Mouse (Mus musculus): ENCODE results near the gene Gm38392. TPM values are rescaled to one million over a fixed set of nuclear protein-coding genes. Genes with fewer than 3 reads are reported as not detected.
"Not testable (repeated sequence)": the region's sequence is repeated elsewhere in the genome, so short reads cannot be mapped to it uniquely, and the experiment has no call there.

Gene Gm38392
- polyA plus RNA-seq, 1 experiment from 2014 or later, result not detected

GRCm38 (mm10) chr3:88296561-88297318 is 9.7 kb upstream of the Gm38392 start, which contains the start of the genes Tsacc and Cct3:
Gene Tsacc, minus strand, starts transcription at chr3:88296999.
Gene Cct3, plus strand, starts transcription at chr3:88297116.
- Histone ChIP-seq H3K27ac (peak within 1 kb of the TSS; percentile 91), H3K4me3 (peak within 1 kb of the TSS; percentile 76), H3K9me3 (replicated peaks) (no peaks in the 10 kb centered on the region), H3K36me3 (ENCODE audit: poor library complexity, severe bottlenecking) (peaks cover 29% of the 10 kb centered on the region), H3K9ac (peak within 1 kb of the TSS; percentile 83), H3K4me1 (peaks cover 26% of the 10 kb centered on the region), H3K27me3 (no peaks in the 10 kb centered on the region), H3K4me2 (peak within 1 kb of the TSS; percentile 89)
- peak; percentile 99 for ATAC-seq
- under 1% methylated on average over 43 of the region's 44 CpGs for WGBS

DNA sequence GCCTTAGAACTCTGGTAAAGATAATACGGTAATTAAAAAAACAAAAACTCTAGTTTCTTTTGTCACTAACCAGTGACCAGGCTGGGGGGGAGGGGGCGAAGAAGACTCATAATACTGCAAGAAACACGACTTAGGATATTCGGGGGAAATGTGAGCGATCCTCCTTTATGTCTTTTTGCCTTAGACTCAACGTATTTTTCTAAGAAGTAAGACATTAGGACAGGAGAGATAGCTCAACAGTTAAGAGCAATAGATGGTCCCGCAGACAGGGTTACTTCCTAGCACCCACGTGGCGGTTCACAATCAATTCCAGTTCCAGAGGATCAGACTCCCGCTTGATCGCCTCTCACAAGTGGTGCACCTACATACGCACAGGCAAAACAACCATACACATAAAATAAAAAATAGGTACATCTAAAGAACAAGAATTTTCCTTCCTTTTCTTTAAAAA is 9.1 kb upstream of the Gm38392 start:
- WGBS, result under 1% methylated on average over 12 of the region's 12 CpGs
- peak; percentile 32 for ATAC-seq
- peak overlapping the region; percentile 90 for H3K27ac ChIP-seq

GRCm38 (mm10) chr3:88295272-88295671 is 8.3 kb upstream of the Gm38392 start:
- WGBS, result 85% methylated on average over 1 of the region's 1 CpGs
- not testable (repeated sequence) for H3K27me3 ChIP-seq; H3K27ac ChIP-seq; H3K9me3 ChIP-seq (replicated peaks); ATAC-seq
- Histone ChIP-seq H3K4me2 (peak overlapping the region; percentile 89), H3K36me3 (ENCODE audit: poor library complexity, severe bottlenecking) (peaks cover 15% of the 10 kb centered on the region), H3K4me1 (peaks cover 26% of the 10 kb centered on the region), H3K9ac (peak overlapping the region; percentile 38; the same call in 1 of the 2 replicates), H3K4me3 (peak overlapping the region; percentile 76; the same call in 1 of the 2 replicates)

More for the DNA sequence above, 9.1 kb upstream of the Gm38392 start:
- peak overlapping the region; percentile 89 for H3K4me2 ChIP-seq
- peak overlapping the region; percentile 76 for H3K4me3 ChIP-seq
- H3K36me3 ChIP-seq (ENCODE audit: poor library complexity, severe bottlenecking), result peaks cover 23% of the 10 kb centered on the region
- H3K9me3 ChIP-seq (replicated peaks), result no peaks in the 10 kb centered on the region
- peak overlapping the region; percentile 72 for H3K9ac ChIP-seq
- H3K4me1 ChIP-seq, result peaks cover 26% of the 10 kb centered on the region
- no peaks in the 10 kb centered on the region for H3K27me3 ChIP-seq

DNA sequence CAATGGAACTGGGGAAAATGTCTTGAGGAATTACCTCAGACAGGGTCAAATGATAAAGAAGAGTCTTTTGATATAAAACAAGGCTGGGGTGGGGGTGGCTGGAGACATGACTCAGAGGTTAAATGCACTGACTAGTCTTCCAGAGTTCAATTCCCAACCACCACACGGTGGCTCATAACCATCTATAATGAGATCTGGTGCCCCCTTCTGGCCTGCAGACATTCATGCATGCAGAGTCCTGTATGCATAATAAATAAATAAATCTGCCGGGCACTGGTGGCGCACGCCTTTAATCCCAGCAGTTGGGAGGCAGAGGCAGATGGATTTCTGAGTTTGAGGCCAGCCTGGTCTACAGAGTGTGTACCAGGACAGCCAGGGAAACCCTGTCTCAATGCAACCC is 5.0 kb upstream of the Gm38392 start:
- no peak overlapping the region for H3K4me2 ChIP-seq
- 37% methylated on average over 4 of the region's 4 CpGs for WGBS
- H3K9ac ChIP-seq, result no peak overlapping the region
- H3K4me3 ChIP-seq, result no peak overlapping the region
- no peaks in the 10 kb centered on the region for H3K9me3 ChIP-seq (replicated peaks)
- peaks cover 8% of the 10 kb centered on the region for H3K4me1 ChIP-seq
- H3K27ac ChIP-seq, result no peak overlapping the region
- ATAC-seq, result no peak
- H3K27me3 ChIP-seq, result no peaks in the 10 kb centered on the region
- H3K36me3 ChIP-seq (ENCODE audit: poor library complexity, severe bottlenecking), result no peaks in the 10 kb centered on the region

DNA sequence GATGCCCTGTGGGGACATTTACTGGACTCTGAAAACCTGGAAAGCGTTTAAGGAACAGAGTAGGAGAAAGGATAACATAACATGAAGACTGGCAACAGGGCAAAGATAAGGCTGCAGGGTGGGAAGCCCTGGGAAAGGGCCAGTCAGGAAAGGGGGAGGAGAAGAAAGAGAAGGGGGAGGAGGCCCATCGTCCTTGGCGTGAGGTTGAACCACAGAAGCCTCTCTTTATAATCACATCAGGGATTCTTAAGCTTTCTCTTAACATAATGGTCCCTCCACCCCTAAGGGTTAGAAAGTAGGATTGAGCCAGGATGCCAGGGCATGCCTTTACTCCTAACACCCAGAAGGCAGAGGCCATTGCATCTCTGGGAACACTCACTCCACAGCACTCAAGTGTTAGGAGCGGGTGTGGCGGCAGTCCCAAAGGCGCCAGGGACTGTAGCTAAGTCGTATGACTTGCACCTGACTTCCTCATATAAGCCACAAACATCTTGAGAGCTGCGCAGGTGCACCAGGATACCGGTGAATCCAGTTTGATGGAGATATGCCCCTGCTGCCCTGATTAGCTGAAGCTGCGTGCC is 1.2 kb upstream of the Gm38392 start:
- not testable (repeated sequence) for H3K36me3 ChIP-seq (ENCODE audit: poor library complexity, severe bottlenecking); H3K4me1 ChIP-seq; H3K27me3 ChIP-seq; H3K9ac ChIP-seq; H3K4me3 ChIP-seq; H3K4me2 ChIP-seq; H3K9me3 ChIP-seq (replicated peaks); ATAC-seq; H3K27ac ChIP-seq
- WGBS, result 70% methylated on average over 9 of the region's 10 CpGs

- H3K27ac ChIP-seq; H3K27me3 ChIP-seq; H3K4me1 ChIP-seq; H3K9me3 ChIP-seq (replicated peaks); H3K4me2 ChIP-seq; H3K9ac ChIP-seq; ATAC-seq; H3K36me3 ChIP-seq (ENCODE audit: poor library complexity, severe bottlenecking); H3K4me3 ChIP-seq: not testable (repeated sequence)
- WGBS, result no CpG with 5 or more reads among the region's 2 CpGs
Observed at GRCm38 (mm10) chr3:88285565-88285895, 1.5 kb downstream of the Gm38392 start.

- not testable (repeated sequence) for H3K27me3 ChIP-seq; H3K4me1 ChIP-seq; H3K4me2 ChIP-seq; H3K4me3 ChIP-seq; ATAC-seq; H3K27ac ChIP-seq; H3K9ac ChIP-seq; H3K36me3 ChIP-seq (ENCODE audit: poor library complexity, severe bottlenecking); H3K9me3 ChIP-seq (replicated peaks)
- 97% methylated on average over 14 of the region's 14 CpGs for WGBS
Observed at GRCm38 (mm10) chr3:88284815-88285564, 2.0 kb downstream of the Gm38392 start.

DNA sequence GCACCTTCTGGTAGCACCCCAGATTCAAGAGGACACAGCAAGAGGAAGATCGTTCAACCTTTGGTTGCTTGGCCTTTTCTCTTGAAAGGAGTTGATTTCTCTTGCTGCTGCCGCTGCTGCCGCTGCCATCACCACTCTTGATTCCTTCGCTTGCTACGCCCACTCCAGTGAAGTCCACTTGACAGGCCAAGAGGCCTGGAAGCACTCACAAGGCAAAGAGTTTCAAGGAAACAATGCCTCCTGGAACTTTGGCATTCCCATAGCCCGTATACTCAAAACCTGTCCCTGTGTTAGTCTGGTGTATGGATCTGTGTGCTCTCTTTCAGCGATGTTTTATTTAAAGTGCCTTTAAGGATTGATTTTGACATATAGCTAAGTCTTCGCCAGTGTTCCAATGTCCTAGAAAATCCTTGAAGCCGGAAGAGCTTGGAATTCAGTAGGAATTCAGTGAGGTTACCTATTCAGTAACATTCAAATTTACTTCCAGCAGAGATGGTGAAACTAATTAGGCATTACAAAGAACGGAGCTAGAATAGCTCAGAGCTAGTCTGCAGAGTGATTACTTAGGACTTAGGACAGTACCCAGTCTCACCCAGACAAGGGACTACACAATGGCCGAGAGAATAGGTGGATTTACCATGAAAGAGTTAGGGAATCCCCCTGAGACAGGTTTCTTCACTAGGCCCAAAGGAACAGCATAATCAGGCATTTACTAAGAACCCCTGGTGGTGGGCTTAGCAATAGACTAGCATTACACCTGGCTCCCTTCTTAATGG is 5.7 kb downstream of the Gm38392 start:
- not testable (repeated sequence) for H3K4me2 ChIP-seq; ATAC-seq; H3K4me3 ChIP-seq; H3K36me3 ChIP-seq (ENCODE audit: poor library complexity, severe bottlenecking); H3K9me3 ChIP-seq (replicated peaks); H3K27me3 ChIP-seq; H3K4me1 ChIP-seq; H3K9ac ChIP-seq; H3K27ac ChIP-seq
- WGBS, result 48% methylated on average over 11 of the region's 11 CpGs

DNA sequence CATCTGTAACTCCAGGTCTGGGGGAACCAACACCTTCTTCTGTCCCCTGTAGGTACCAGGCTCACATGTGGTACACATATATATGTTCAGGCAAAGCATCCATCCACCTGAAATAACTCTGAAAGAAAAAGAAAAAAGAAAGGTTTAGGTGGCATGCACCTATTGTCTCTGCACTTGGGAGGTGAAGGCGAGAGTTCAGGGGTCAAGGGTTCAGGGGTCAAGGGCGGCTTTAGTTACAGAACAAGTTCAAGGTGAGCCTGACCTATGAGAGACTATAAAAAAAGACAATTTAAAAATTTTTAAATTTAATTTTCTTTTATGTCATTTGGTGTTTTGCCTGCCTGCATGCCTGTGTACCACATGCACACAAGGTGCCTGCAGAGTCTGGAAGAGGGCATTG is 7.0 kb downstream of the Gm38392 start:
- Histone ChIP-seq H3K36me3 (ENCODE audit: poor library complexity, severe bottlenecking) (no peaks in the 10 kb centered on the region), H3K9me3 (replicated peaks) (no peaks in the 10 kb centered on the region), H3K4me1 (no peaks in the 10 kb centered on the region), H3K4me3 (no peak overlapping the region), H3K9ac (no peak overlapping the region), H3K4me2 (no peak overlapping the region), H3K27ac (no peak overlapping the region), H3K27me3 (no peaks in the 10 kb centered on the region)
- 94% methylated on average over 2 of the region's 2 CpGs for WGBS
- no peak for ATAC-seq

GRCm38 (mm10) chr3:88276529-88277143 is 10.4 kb downstream of the Gm38392 start:
- Histone ChIP-seq H3K27me3 (no peaks in the 10 kb centered on the region), H3K9ac (no peak overlapping the region), H3K9me3 (replicated peaks) (no peaks in the 10 kb centered on the region), H3K27ac (no peak overlapping the region), H3K4me2 (no peak overlapping the region), H3K36me3 (ENCODE audit: poor library complexity, severe bottlenecking) (no peaks in the 10 kb centered on the region), H3K4me1 (no peaks in the 10 kb centered on the region), H3K4me3 (no peak overlapping the region)
- ATAC-seq, result no peak
- WGBS, result 51% methylated on average over 7 of the region's 7 CpGs

GRCm38 (mm10) chr3:88276121-88276520 is 10.9 kb downstream of the Gm38392 start:
- H3K27me3 ChIP-seq, result no peaks in the 10 kb centered on the region
- H3K9me3 ChIP-seq (replicated peaks), result no peaks in the 10 kb centered on the region
- no peaks in the 10 kb centered on the region for H3K4me1 ChIP-seq
- no peak overlapping the region for H3K27ac ChIP-seq
- H3K36me3 ChIP-seq (ENCODE audit: poor library complexity, severe bottlenecking), result no peaks in the 10 kb centered on the region
- no peak for ATAC-seq
- no peak overlapping the region for H3K4me2 ChIP-seq
- no peak overlapping the region for H3K9ac ChIP-seq
- H3K4me3 ChIP-seq, result no peak overlapping the region
- WGBS, result 86% methylated on average over 2 of the region's 2 CpGs

All from forebrain, embryonic 13.5 days (tissue).